Mouse (Mus musculus): ENCODE measurements around the gene Pdia4. TPM values are rescaled to one million over a fixed set of nuclear protein-coding genes. Genes with fewer than 3 reads are reported as not detected.
A peak's percentile ranks its signal among the peaks of the same experiment; 100 is the strongest.
"Not testable (repeated sequence)": the region's sequence is repeated elsewhere in the genome, so short reads cannot be mapped to it uniquely, and the experiment has no call there.

Gene Pdia4
- total RNA-seq (2021) = 10 to 100 TPM; 10.2 to 14.4 TPM
- long read RNA-seq, experiment 1, transcript Pdia4-201 (10 exons, 2,399 nt) = major isoform, 24 of 24 reads
- long read RNA-seq, experiment 1, partial matches to known transcripts = 0 of 24 reads
- long read RNA-seq, experiment 1, other reads (novel, unspliced or antisense) = 0 of 24 reads
- long read RNA-seq, experiment 2, transcript Pdia4-201 (10 exons, 2,399 nt) = major isoform, 16 of 17 reads
- long read RNA-seq, experiment 2, partial matches to known transcripts = 0 of 17 reads
- long read RNA-seq, experiment 2, other reads (novel, unspliced or antisense) = 1 of 17 reads

DNA sequence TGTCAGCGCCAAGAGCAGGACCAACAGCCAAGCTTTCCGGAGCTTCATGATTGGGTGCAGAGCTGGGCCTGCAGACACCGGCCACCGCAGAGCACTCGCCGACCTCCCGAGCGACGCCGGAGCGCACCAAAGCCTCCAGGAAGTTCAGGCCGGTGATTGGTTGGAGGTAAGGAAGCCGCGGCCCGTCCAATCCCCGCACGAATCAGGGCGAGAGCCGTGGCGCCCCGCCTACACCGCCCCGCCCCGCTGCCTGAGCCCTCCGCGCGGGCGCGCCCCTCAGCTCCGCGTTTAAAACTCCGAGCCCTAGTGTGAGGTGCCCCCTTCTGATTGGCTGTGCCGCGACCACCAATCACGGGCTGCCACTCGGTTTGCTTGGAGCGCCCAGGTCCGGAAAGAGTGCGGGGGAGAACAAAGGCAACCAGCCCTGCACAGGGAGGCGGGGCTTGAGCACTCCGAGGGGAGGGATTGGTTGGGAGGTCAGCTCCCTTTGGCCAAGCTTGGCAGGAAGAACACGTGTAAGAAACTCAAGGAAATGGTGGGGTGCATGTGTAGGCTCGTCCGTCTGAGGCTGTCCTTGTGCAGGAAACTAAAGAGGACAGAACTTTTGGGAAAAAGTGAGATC, at the start of gene Pdia4:
TSS of gene Pdia4 (minus strand) at position 174 of the 622 bp plus-strand sequence.
- peak; percentile 97 for DNase-seq (ENCODE audit: low spot score)

DNA sequence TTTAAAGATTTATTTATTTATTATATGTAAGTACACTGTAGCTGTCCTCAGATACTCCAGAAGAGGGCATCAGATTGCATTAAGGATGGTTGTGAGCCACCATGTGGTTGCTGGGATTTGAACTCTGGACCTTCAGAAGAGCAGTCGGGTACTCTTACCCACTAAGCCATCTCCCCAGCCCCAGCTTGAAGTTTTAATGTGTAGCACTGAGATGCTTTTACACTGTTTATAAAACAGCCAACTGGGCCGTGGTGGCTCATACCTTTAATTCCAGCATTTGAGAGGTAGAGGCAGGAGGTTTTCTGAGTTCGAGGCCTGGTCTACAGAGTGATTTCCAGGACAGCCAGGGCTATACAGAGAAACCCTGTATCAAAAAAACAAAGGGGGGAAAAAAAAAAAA, 44.5 kb upstream of the Pdia4 start:
- not testable (repeated sequence) for DNase-seq (ENCODE audit: low spot score)

DNA sequence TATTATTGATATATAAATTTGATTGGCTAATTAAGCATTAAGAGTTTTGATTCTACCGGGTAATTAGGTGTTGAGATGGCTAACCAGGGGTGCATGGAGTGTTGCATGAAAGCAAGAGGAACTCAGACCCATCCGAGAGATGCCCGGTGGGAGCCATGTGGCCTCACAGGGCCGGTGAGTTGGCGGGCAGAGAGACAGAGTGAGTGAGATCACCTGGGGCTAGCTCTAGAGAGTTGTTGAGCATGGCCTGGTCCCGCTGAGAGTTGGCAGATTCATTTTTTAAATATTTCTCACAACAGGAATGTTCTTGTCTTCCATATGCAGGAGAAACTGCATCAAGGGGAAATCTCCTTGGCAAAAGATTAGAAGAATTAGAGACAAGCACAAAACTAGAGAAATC, 44.0 kb upstream of the Pdia4 start:
- DNase-seq (ENCODE audit: low spot score) = no peak

DNA sequence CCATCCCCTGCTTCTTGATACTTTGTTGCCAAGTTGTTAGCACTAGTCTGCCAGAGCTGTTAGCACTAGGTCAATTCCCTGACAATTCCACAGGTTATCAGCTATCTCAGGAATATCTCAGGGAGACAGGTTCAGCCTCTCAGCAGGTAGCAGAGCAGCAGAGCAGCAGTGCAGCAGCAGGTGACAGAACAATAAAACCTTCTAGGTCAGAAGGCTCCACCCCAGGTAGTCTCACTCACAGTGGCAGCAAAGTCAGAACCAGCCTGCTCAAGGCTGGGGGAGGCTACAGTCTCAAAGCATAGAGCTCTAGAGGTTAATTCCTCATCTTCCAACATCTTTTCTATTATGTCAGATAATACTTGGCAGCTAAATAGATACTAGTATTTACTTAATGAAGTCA, 32.5 kb upstream of the Pdia4 start:
- no peak for DNase-seq (ENCODE audit: low spot score)

DNA sequence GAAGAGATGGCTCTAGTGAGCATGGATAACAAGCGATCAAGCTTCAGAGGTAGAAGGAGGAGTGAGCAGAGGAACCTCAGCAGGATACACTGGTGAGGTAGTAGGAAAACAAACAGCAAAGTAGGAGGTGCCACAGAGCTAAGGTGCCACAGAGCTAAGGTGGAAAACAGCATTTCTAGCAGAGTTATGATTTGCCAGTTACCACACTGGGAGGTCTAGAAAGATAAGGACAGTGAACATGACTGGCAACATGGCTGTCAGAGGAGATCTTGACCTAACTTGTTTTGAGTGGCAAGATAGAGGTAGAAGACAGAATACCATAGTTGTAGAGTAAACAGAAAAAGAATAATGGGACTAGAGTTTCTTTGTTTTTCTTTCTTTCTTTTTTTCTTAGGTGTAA, 29.1 kb upstream of the Pdia4 start:
- DNase-seq (ENCODE audit: low spot score) = no peak

DNA sequence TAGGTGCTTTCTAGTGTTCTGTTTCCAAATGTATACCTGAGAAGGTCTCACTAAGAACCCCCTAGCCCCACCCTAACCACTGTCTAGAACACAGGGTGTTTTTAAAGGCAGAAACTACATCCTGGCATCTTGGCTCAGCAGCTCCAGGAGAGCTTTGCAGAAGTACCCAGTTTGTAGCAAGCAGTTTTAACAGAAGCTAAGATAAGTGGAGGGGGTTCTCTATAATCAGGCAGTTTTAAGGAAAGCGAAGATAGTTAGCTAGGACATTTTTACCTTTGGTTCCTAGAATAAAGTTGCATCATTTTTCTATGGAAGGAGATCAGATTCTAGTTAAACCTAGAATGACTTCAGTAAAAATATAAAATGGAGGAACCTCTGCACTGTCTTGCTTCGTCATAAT, 28.6 kb upstream of the Pdia4 start:
- no peak for DNase-seq (ENCODE audit: low spot score)

DNA sequence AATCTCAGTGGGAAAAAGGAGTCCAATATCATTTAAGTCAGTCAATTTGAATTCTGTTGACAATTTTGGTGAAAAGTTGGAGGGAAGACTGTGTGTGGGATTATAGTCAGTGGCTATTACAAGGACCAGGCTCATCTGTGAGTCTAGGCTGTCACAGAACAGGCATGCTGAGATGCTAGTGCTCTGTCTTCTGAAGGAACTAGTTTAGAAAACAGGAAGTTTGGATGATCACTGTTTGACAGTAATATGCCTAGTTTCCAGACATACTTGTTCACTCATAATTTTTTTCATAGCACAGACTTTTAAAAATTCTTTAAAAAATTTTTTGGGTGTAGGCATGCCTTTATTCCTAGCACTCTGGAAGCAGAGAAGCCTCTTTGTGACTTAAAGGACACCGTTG, 27.8 kb upstream of the Pdia4 start:
- no peak for DNase-seq (ENCODE audit: low spot score)

DNA sequence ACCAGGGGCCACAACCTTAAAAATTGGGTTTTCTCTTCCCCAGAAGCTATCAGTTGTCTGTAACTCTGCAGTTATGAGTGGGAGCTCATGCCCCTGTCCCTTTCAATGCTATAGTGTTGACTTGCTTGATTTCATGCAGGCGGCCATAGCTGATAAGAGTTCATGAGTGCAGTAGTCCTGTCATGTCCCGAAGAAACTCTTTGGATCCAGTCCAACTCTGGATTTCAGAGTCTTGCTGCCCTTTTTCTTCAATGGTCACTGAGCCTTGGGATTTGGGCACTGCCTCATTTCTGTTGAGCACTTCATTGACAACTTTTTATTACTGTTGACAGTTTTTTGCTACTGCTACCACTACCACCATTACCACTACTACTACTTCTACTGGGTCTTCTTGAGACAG, 24.4 kb upstream of the Pdia4 start:
- no peak for DNase-seq (ENCODE audit: low spot score)

DNA sequence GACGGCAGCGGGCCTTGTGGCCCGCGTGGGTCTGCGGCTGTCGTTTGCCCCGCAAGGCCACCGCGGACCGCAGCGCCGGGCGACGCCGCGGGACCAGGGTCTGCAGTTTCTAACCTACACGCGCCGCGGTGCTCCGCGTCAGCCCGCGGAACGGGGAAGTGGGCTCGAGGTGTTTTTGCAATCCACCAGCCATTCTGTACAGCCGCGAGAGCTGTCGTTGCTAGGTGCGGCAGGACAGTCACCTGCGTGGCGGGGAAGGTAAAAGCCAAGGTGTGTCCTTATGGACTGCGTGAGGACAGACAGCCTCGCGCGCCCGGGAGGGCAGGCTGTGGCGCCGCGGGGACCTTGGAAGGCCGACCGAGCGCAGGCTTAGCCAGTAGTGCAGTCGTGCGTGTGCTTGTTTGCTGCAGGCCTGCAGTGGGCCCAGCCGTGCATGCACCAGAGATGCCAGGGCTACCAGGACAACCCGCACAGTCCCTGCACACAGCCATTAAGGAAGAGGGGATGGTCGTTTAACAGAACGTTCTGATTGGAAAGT, 22.8 kb upstream of the Pdia4 start:
- no peak for DNase-seq (ENCODE audit: low spot score)

DNA sequence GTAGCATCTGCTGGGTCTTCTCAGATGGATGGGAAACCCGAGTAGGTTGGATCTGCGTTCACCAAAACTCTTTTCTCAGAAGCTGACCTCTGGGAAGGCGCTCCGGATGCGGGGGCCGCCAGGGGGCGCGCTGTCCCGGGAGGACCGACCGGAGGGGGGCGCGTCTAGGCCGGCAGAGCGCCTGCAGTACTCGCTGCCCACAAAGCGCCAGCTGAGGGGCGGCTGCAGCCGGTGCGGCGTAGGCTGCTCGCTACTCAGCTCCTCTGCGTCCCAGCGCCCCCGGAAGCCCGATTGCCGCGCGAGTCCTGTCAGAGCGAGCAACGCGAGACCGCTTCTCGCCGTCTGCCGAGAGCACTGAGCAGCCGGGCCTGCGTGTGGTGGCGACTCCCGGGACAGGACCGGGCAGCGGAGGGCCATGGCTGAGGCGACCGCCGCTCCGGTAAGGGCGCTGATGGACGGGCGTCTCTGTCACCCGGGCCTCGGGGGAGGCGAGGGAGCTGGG, 22.3 kb upstream of the Pdia4 start, which contains the start of gene Zfp398:
TSS of gene Zfp398 (plus strand) at position 180 of the 502 bp plus-strand sequence.
- DNase-seq (ENCODE audit: low spot score) = peak; percentile 96

DNA sequence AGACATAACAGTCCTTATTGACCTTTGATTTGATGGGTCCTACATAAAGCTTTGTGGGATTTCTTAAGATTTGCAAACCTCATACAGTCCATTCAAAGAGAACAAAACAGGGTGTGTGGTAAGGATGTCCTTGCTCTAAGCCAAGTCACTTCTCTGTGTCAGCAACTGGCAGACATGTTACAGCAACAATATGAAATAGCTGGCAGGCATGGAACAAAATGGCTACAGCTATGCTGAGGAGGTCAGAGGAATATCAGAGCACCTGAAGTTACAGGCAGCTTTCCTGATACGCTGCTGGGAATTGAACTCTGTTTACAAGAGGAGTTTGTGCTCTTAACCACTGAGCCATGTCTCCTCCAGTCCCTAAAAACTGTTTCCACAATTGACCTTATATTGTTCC, 19.0 kb upstream of the Pdia4 start:
- DNase-seq (ENCODE audit: low spot score) = no peak

DNA sequence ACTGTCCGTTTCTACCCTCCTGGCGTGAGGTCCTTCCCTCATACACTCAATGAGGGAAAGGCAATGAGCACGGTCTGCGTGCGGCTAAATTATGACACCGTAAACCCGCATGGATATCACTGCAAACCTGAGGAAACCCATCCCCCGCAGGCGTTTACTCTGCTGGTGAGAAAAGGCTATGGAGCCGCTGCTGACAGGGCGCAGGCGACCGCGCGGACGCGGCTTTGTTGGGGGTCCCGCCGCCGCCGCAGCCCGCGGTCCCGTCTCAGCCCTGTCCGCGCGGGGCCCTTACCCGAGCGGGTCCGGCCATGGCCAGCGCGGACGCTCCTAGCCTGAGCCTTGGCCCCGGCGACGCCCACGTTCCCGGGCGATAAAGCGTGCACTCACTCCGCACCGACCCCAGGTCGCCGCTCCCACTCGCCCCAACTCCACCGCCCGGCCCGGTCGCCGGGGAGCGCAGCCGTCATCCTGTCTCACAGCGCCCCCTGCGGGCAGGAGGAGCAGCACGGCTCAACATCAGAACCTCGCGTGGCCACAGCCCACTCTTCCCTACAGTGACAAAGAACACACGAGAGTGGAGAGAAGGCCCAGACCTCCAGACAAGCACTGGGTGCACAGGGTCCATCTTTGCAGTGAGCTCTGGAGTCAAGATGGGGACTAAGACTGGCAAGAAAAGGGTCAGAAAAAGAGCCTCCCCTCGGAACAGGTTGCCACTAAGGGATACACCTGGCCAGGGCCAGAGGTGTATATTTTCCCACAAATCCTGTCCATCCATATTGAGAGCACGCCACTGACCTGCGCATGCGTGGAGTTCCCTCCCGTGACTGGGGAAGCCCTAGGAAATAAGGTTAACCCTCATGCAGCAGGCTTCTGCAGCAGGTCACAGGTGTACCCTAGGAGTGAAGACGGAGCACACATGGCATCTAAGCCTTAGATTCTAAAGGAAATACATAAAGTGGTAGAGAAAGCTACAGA, 17.2 kb upstream of the Pdia4 start, which contains the start of gene Zfp786:
TSS of gene Zfp786 (minus strand) at position 764 of the 975 bp plus-strand sequence.
- peak; percentile 92 for DNase-seq (ENCODE audit: low spot score)

DNA sequence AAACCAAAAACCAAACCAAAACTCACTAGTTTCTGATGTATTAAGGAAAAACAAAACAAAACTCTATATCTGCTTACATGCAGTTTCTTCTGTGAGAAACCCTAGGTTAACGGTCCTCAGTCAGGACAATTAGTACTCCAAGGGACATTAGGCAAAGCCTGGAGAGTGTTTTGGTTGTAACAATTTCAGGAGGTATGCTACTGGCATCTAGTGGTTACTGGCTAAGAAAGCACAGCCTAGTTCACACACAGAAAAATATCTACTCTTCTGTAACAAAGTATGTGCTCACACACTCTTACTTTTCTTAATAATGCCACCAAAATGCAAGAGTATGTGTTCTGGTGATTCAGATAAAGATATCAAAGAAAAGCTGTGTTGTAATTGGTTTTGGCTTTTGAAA, 15.7 kb upstream of the Pdia4 start:
- no peak for DNase-seq (ENCODE audit: low spot score)

DNA sequence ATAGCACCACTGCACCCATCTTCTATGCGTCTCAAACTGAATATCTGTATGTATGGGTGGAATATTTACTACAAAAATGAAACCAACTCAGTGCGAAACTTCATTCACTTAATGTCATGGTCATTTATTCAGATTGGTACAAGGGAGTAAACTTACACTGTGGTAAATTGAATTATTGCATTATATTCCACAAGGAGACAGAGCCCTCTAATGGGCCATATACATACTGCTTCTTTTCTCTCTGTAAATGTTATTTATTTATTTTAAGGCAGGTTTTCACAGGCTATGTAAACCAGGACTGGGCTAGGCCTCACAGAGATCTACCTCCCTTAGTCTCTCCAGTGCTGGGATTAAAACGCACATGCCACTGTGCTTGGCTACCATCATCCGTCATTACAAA, 14.2 kb upstream of the Pdia4 start:
- DNase-seq (ENCODE audit: low spot score) = no peak

DNA sequence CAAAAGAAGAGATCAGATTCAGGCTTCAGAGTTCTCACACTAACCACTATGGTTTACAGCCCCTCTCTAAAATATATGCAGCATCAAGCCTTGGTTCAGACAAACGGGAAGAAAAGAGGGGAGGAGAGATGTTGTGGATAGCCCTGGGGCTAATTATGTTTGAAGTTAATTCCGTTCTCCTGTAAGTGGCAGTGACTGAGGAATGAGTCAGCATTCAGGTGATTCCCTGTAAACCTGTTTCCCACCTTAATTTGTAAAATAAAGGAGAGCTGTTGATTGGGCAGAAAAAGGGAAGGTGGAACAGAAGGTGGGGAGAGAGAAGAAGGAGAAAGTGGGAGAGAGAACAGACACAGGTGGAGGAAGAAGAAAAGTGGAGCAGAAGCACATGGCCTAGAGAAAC, 11.0 kb upstream of the Pdia4 start:
- no peak for DNase-seq (ENCODE audit: low spot score)

DNA sequence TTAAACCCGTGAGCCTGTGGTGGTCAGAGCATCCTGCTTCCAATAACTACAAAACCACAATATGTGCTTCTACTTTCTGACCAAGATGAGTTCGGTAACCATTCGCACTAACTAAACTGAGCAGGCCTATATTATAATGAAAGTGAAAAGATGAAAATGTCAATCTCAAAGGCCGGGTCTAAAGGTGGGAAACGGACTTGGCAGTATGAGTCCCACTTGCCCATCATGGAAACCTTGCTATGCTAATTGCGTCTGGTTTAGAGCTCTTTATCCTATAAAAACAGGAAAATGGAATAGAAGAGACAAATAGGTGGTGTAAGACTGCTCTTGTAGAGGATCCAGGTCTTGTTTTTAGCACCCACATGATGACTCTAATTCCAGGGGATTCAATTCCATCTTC, 8.5 kb upstream of the Pdia4 start:
- DNase-seq (ENCODE audit: low spot score) = no peak

DNA sequence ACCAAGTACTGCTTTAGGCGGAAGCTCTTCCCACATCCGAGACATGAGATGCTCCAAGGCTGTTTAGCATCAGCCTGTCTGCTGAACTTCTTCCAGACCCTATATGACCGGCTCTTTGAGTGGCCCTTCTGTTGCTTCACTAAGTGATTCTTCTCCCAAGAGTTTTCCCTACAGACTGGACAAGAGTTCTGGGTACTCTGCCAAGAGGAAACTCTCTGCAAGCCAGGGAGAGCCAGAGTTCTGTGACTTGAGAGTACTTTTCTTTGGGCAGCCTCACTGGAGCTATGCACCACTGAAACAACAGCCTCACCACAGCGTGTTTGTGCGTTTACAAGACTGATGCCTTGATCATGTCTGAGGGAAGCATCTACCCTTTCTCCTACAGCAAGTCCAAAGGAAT, 8.0 kb upstream of the Pdia4 start:
- no peak for DNase-seq (ENCODE audit: low spot score)

DNA sequence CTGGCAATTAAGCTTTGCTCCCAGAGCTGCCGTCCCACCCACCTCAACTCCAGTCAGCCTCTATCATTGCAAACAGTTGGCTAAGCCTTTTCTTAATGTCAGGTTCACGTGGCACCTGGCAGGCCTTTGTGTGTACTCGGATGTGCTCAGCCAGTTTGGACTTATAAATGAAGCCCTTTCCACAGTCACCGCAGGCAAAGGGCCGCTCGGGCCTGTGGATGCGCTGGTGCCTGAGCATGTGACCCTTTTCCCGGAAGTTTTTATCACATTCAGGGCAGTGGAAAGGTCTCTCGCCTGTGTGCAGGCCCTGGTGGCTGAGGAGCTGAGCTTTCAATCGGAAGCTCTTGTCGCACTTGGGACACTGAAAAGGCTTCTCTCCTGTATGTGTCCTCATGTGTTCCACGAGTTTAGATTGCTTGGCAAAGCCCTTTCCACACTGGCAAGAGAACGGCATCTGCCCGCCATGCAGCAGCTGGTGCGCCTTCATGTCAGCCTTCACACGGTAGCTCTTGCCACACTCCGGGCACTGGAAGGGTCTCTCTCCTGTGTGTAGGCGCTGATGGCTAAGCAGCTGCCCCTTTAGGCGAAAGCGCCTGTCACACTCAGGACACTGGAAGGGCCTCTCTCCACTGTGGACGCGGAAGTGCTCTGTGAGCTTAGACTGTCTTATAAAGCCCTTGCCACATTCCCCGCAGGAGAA, 6.5 kb upstream of the Pdia4 start:
- DNase-seq (ENCODE audit: low spot score) = no peak

DNA sequence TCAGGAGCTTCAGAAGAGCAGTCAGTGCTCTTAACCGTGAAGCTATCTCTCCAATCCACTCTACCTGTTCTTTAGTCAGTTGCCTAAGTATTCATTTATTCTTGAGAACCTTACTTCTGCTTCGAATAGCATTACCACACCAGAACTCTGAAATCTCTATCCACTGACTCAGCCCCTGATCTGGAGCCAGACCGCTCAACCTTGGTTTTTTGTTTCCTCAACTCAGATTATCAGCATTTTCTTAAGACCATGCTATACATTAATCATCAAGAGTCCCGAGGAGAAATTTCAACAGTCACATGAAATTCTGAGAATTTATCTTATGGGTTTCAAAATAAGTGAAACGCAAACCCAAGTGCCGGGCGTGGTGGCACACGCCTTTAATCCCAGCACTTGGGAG, 5.5 kb upstream of the Pdia4 start:
- no peak for DNase-seq (ENCODE audit: low spot score)

DNA sequence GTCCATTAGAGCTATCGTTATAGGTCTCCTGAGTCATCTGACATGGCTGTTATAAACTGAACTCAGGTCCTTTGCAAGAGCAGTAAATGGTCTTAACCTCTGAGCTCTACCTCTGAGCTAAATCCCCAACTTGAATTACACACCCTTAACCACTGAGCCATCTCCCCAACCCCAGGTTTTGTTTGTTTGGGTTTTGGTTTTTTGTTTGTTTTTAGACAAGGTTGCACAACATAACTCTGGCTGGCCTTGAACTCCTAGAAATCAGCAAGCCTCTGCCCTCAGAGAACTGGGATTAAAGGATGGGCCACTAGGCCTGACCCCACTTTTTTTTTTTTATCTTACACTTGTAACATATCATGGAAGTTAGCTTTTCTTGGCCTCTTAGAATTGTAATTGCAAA, 2.9 kb upstream of the Pdia4 start:
- no peak for DNase-seq (ENCODE audit: low spot score)

Data from gastrocnemius, adult 18-20 months (tissue).